Mouse (Mus musculus) heart, adult 8-10 months (tissue): ENCODE results near the gene Gsg1l. TPM values are rescaled to one million over a fixed set of nuclear protein-coding genes. Genes with fewer than 3 reads are reported as not detected.

ENCODE experiments used
- DNase-seq: peaks from one replicate; pipeline ENCODE4 v3.0.0; 2022; ENCODE audit warnings: low spot score
- total RNA-seq, 4 experiments: library from RNA; stranded (reverse); gene quantifications; 2 replicates each; pipeline ENCODE4 v1.2.4; 2022

Gene Gsg1l
- total RNA-seq, 4 experiments from 2014 or later: 10.3 to 15.2 (median 13.1) TPM

- DNase-seq: no peak
Measured at GRCm38 (mm10) chr7:126031598-126032364, 50.4 kb downstream of the Gsg1l start.

- no peak for DNase-seq
Measured at GRCm38 (mm10) chr7:126027410-126027809, 54.8 kb downstream of the Gsg1l start.

DNA sequence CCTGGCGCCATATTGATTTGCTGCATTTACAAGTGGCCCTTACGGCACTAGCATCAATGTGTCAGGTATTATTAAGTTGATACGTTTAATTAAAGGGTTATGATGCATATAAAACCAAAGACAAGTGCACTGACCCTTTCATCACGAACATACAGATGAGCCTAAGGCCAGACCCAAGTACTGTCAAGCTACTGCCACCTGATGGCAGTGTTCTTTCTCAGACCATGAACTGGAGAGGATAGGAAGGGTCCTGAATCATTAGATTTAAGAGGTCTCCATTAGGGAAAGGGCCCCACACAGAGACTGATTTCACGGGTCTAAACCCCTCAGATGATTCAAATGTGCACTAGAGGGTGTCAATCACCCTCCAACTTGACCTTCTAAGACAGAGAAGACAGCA lies 55.6 kb downstream of the Gsg1l start:
- no peak for DNase-seq

- no peak for DNase-seq
Measured at GRCm38 (mm10) chr7:126019966-126020365, 62.2 kb downstream of the Gsg1l start.

- no peak for DNase-seq
Measured at GRCm38 (mm10) chr7:126019321-126019720, 62.9 kb downstream of the Gsg1l start.

GRCm38 (mm10) chr7:126017455-126017854 lies 64.8 kb downstream of the Gsg1l start:
- no peak for DNase-seq

DNA sequence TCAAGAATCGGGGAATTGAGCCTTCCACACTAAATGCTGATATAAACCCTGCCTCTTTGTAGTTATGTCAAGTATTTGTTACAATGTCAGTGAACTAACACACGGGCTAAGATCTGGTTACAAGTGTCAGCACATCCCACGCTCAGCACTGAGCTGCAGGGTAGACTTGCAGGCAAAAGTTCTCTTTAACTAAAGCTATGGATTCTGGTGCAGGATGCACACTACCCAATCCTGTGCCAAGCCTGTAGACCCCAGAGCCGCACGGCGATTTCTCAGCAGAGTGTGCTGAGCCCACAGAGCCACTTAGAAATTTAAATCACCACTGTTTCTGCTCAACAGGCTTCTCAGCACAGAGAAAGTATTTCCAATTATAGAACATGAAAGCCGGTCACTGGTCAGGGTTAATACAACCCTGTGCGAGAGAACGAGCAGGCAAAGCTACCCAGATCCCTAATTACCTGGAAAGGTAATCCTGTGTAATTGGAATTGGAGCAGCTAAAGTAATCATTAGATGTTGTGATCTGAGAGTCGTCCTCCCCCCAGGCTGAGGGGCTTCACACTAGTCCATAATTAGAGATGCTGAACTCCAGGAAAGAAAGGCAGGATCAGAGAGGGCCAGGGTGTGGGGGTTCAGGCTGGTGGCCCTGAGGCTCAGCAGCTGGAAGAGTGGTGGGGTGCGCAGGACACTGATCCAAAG lies 69.7 kb downstream of the Gsg1l start:
- DNase-seq: no peak

DNA sequence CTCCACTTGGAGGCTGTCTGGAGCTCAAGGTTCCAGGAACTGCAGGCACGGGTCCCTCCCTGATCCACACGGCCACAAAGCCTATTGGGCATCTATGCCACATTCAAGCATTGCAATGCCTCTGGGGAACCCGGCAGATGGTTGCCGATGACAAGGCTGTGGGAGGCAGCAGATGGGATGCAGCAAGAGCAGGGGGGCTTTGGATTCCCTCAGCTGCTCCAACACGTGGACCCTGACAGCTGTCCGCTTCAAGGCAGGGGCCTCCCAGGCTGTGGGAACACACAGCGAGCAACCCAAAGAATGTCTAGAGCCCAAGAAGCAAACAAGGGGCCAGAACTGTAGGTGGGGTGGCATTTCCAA lies 73.4 kb downstream of the Gsg1l start:
- DNase-seq: no peak

DNA sequence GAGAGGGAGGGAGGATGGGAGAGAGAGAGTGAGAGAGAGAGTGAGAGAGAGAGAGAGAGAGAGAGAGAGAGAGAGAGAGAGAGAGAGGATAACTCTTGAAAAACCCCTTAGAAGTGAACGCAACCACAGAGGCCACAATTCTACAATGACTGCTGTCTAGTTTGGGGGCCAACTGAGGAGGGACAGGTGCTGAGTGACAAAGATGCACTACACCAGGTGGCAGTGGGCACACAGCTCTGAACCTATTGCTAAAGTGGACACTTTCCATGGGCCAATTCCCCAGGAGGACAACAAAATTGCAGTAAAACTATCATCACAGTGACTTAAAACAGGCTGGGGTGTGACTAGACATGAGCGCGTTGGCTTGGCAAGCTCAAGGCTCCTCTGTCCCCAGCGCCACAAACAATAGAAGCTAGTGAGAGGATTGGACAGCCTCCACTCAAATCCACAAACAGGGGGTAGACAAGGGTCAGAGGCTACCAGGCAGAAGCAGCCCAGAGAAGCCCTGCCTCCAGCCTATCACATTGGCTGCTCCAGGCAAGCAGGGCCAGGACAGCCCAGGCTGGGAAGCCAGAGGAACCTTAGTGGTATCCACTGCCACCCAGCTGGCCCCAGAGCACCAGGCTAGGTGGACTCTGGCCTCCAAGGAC lies 73.9 kb downstream of the Gsg1l start:
- DNase-seq: no peak

GRCm38 (mm10) chr7:126007132-126007910 lies 74.9 kb downstream of the Gsg1l start:
- DNase-seq: no peak

GRCm38 (mm10) chr7:126005274-126005673 lies 76.9 kb downstream of the Gsg1l start:
- no peak for DNase-seq

- no peak for DNase-seq
Measured at GRCm38 (mm10) chr7:126001683-126002082, 80.5 kb downstream of the Gsg1l start.

DNA sequence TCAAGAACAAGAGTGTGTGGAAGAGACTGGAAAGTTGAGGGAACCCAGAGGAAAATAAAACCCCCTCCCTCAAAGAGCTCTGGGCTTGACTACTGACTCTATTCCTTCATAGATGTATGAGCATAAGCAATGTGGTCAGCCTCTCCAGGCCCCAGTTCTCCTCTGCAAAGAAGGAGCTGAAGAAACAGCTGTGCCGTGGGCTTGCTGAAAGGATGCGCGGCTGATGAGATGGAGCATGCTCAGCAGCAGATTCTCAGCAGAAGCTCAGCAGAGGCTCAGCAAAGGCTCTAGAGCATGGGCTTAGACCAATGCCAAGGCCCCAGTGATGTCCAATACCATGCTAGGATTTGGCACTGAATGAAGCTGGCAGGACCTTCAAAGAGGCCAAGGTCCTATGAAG lies 82.3 kb downstream of the Gsg1l start:
- no peak for DNase-seq

GRCm38 (mm10) chr7:125996151-125996550 lies 86.1 kb downstream of the Gsg1l start:
- peak; percentile 56 for DNase-seq

GRCm38 (mm10) chr7:125992356-125992891 lies 89.8 kb downstream of the Gsg1l start:
- DNase-seq: no peak

GRCm38 (mm10) chr7:125991846-125992245 lies 90.4 kb downstream of the Gsg1l start:
- DNase-seq: no peak

DNA sequence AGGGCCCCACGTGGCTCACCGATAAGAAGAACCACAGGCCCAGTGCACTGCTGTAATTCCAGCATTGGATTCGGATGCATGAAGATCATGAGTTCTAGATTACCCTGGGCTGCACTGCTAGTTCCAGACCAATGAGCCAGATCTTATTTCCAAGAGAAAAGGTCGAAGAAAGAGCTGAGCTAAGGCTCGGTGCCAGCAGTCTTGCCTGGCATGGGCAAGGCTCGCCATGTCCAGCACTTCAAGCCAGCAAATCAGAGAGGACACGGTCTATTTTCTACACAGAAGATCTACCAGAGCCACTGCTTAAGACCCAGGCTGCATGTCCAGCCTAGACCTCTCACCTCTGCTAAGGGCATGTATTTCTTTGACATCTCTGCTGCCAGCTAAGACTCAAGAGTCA lies 92.2 kb downstream of the Gsg1l start:
- DNase-seq: no peak

DNA sequence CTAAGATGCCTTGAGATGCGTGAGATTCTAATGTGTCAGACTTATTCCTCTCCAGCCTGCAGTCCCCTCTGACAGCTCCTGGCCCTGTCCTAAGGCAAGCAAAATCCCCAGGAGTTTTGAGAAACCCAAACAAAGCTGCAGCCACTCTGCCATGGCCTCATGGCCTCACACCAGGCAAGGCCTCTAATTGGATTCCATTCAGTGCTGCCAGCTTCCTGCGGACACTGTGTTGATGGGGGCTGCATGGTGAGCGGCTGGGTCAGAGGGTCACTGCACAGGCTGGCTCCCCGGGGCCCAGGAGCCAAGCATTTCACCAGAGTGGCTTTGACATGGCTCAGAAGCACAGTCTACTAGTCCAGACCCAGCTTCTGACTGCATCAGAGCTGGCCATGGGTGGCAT lies 92.7 kb downstream of the Gsg1l start:
- DNase-seq: no peak

- no peak for DNase-seq
Measured at GRCm38 (mm10) chr7:125988326-125988725, 93.9 kb downstream of the Gsg1l start.

DNA sequence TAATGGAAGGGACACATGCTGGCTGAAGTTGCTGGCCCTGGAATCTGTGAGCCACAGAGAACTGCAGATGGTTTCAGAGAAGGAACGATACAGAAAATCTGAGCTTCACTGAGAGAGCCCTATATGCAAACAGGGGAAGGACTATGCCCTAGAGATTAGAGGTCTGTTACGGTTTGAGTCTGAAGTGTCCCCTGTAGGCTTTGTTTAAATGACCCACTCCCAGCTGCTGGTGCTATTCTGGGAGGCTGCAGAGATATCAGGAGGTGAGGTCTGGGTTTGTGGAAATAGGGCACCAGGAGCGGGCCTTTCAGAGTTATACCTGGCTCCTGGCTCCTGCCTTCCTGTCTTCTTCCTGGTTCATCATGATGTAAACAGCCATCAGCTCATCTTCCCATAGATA lies 95.1 kb downstream of the Gsg1l start:
- no peak for DNase-seq

DNA sequence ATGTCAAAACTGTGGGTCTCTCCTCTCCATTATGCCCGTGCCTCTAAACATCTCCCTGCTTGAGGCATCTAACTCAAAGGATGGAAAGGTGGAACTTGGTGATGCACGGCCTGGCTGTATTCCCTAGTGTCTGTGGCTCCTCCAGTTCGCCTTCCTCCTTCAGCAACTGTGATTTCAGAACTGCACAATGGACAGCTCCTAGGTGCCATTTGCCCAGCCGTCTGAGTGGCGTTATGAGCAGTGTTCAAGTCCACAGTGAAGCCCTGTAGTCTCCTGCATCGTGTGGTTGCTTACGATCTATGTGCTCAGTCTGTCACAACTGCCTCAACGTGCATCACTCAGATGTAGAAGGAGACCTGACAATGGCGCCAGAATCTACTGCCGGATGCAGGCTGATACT lies 96.6 kb downstream of the Gsg1l start:
- DNase-seq: no peak
